Mouse (Mus musculus) myocyte (in vitro differentiated cells): ENCODE results near the gene Hoxd11.

Experiments used
- CEBPB ChIP-seq: IDR thresholded peaks from 2 replicates; pipeline ENCODE4 v1.6.1; 2011; ENCODE audit warnings: mild to moderate bottlenecking, moderate library complexity; ENCODE audit not compliant: poor library complexity, insufficient read depth, severe bottlenecking
- MAX ChIP-seq: IDR thresholded peaks from one replicate; pipeline ENCODE4 v1.6.1; 2011; ENCODE audit warnings: low read depth, mild to moderate bottlenecking, control low read depth
- MYOD1 ChIP-seq, 3 experiments: IDR thresholded peaks; one replicate each; pipeline ENCODE4 v1.6.1; 2011; ENCODE audit warnings: control low read depth in 2 of 3, low read depth in 2 of 3, mild to moderate bottlenecking in 2 of 3, moderate library complexity in 1 of 3; ENCODE audit not compliant: insufficient read length in 2 of 3, control insufficient read depth in 1 of 3
- MYOG ChIP-seq, 3 experiments: IDR thresholded peaks; one replicate each; pipeline ENCODE4 v1.6.1; 2011; ENCODE audit warnings: control low read depth in 2 of 3, low read depth in 2 of 3, mild to moderate bottlenecking in 2 of 3; ENCODE audit not compliant: insufficient read length in 2 of 3, control insufficient read depth in 1 of 3, insufficient read depth in 1 of 3
- POLR2A ChIP-seq: IDR thresholded peaks from one replicate; pipeline ENCODE4 v1.6.1; 2011; ENCODE audit warnings: low read depth, mild to moderate bottlenecking, control low read depth, moderate library complexity; ENCODE audit not compliant: insufficient read length
- POLR2AphosphoS2 ChIP-seq: IDR thresholded peaks from one replicate; pipeline ENCODE4 v1.6.1; 2011; ENCODE audit warnings: low read depth, control low read depth; ENCODE audit not compliant: insufficient read length
- REST ChIP-seq: IDR thresholded peaks from one replicate; pipeline ENCODE4 v1.6.1; 2011; ENCODE audit warnings: mild to moderate bottlenecking, control low read depth, moderate library complexity; ENCODE audit not compliant: insufficient read depth, insufficient read length
- USF1 ChIP-seq: IDR thresholded peaks from one replicate; pipeline ENCODE4 v1.6.1; 2011; ENCODE audit warnings: low read depth, mild to moderate bottlenecking, control low read depth, moderate library complexity

DNA sequence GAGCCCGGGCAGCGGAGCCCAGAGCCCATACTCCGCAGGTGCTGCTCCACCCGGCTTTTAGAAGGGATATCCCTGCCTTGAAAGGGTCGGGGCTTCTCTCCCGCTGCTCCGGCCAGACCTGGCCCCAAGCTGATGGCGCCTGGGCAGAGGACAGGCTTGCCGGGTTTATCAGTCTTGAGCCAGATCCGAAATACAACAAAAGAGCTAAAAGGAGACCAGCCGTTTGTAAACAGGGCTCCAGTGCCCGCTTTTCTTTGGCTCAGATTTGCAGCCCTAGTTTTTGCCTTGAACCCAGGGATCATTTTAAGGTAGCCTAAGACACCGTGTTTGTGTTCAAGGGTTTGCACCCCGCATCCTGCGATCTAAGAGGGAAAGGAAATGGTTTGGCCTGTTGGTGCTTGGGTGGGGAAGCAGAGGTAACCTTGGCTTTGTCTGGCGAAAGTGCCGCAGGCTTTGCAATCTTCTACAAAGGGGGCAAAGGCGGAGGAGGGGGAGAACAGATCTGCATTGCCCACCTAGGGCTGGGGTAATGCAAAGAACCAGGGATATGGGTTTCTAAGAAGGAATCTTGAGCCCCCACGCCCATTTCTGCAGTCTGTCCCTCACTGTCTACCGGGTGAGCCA lies 13.6 kb downstream of the Hoxd11 start:
- no peak for TF ChIP-seq CEBPB
- TF ChIP-seq POLR2A = no peak
- no peak for TF ChIP-seq MYOG (IDR thresholded peaks at IDR 0.05; ENCODE audit: control insufficient read depth in 1 of 3, insufficient read depth in 1 of 3, insufficient read length in 2 of 3, low read depth in 2 of 3)
- no peak for TF ChIP-seq POLR2AphosphoS2
- TF ChIP-seq USF1 = no peak
- TF ChIP-seq MAX = no peak
- TF ChIP-seq MYOD1 (IDR thresholded peaks at IDR 0.05; ENCODE audit: control insufficient read depth in 1 of 3, insufficient read length in 2 of 3, low read depth in 2 of 3) = no peak
- TF ChIP-seq REST = no peak
